Mouse (Mus musculus) lung, postnatal 0 days (tissue): ENCODE results near the gene Ralgapa2. TPM values are rescaled to one million over a fixed set of nuclear protein-coding genes. Genes with fewer than 3 reads are reported as not detected.

Source experiments
- ATAC-seq: fragments of 200-750 bp; cut with Nextera tagmentation; 2 replicates; pipeline ENCODE4 v1.8.0; 2017; ENCODE audit warnings: moderate library complexity
- DNase-seq: peaks from one replicate; pipeline ENCODE4 v3.0.0-alpha.2; 2016; ENCODE audit warnings: low spot score
- H3K27ac ChIP-seq: fragments of 300-500 bp; sonication (generic); 2 replicates; pipeline ENCODE4 v1.5.1; 2014; ENCODE audit warnings: antibody characterized with exemption, mild to moderate bottlenecking, low read length, mixed read lengths
- H3K27me3 ChIP-seq: fragments of 300-500 bp; sonication (generic); replicated peaks from 2 replicates; pipeline ENCODE4 v1.6.1; 2014; ENCODE audit warnings: low read length, mixed read lengths; ENCODE audit not compliant: insufficient read depth
- H3K36me3 ChIP-seq: fragments of 300-500 bp; sonication (generic); 2 replicates; pipeline ENCODE4 v1.6.1; 2014; ENCODE audit warnings: low read length, mixed read lengths; ENCODE audit not compliant: insufficient read depth
- H3K4me1 ChIP-seq: fragments of 300-500 bp; sonication (generic); 2 replicates; pipeline ENCODE4 v1.6.1; 2014; ENCODE audit warnings: antibody characterized with exemption, low read depth, low read length, mixed read lengths; ENCODE audit not compliant: insufficient read depth
- H3K4me2 ChIP-seq: fragments of 300-500 bp; sonication (generic); replicated peaks from 2 replicates; pipeline ENCODE4 v1.6.1; 2014; ENCODE audit warnings: low read depth, mild to moderate bottlenecking, low read length, moderate library complexity, mixed read lengths
- H3K4me3 ChIP-seq: fragments of 300-500 bp; sonication (generic); 2 replicates; pipeline ENCODE4 v1.5.1; 2014; ENCODE audit warnings: low read depth, low read length
- H3K9ac ChIP-seq: fragments of 300-500 bp; sonication (generic); replicated peaks from 2 replicates; pipeline ENCODE4 v1.6.1; 2014; ENCODE audit warnings: low read depth, mild to moderate bottlenecking
- H3K9me3 ChIP-seq: fragments of 300-500 bp; sonication (generic); 2 replicates; pipeline ENCODE4 v1.6.1; 2016; ENCODE audit warnings: low read length, mixed read lengths
- CTCF ChIP-seq: IDR thresholded peaks from 2 replicates; pipeline ENCODE4 v1.5.1; 2016; ENCODE audit warnings: antibody characterized with exemption, mild to moderate bottlenecking
- EP300 ChIP-seq: IDR thresholded peaks from 2 replicates; pipeline ENCODE4 v1.6.1; 2016; ENCODE audit warnings: antibody characterized with exemption, mild to moderate bottlenecking, control low read depth
- WGBS: fragments of 180-500 bp; shearing (Covaris S2); extraction: QIAGEN DNeasy Blood & Tissue Kit; methylation state at CpG from one replicate; pipeline ENCODE4 v1.1.7; 2014; 5-methylcytosine and 5-hydroxymethylcytosine counted together
- polyA plus RNA-seq: library from polyadenylated mRNA; unstranded; fragments of >200 nt; fragmentation: Nextera tagmentation; extraction: Ambion mirVana; gene quantifications from 2 replicates; pipeline ENCODE4 v1.2.1, GENCODE M21; 2015

Gene Ralgapa2
- polyA plus RNA-seq, 1 experiment from 2014 or later, result 9.1 TPM

DNA sequence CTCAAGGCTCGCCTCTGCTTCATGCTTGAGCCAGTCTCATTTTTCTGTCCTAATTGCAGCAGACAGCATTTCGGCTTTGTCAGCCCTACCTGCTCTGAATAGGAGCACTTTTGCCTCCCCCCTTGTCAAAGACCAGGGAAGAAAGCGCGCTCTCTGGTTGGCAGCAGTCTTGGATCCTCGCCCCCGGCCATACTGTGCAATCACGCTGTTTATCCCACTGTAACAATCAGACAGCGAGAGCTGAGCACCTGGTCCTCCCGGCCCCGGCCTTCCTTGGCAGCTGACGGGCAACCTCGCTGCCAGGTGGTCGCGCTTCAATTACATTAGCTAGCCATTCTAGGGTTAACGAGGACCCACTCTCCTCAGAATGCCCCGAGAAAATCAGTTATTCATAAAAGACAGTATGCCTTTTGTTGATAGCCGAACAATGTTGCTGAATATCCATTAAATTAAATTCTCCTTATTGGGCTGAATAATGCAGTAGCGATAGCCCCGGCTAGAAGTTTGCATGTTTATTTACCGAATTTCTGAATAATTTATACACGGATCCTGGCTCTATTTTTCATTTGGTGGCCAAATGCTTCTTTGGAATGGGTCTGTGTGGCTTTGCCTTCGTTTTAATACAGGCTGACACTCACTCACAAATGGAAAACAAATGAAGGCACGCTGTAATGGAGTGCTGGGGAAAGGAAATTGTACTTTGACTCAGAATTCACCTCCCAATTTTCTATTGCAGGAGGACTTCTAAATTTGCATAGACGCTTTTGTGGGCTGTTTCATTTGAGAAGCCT, 232.5 kb downstream of the Ralgapa2 start:
- H3K4me1 ChIP-seq, result no peaks in the 10 kb centered on the region
- TF ChIP-seq CTCF, result no peak
- no peak for TF ChIP-seq EP300
- H3K27me3 ChIP-seq, result no peaks in the 10 kb centered on the region
- no peak overlapping the region for H3K9ac ChIP-seq
- no peak overlapping the region for H3K27ac ChIP-seq
- 74% methylated on average over 24 of the region's 24 CpGs for WGBS
- H3K4me3 ChIP-seq, result no peak overlapping the region
- H3K4me2 ChIP-seq, result no peak overlapping the region
- DNase-seq, result no peak
- ATAC-seq, result no peak
- H3K9me3 ChIP-seq, result no peaks in the 10 kb centered on the region
- no peaks in the 10 kb centered on the region; the same call in 1 of the 2 replicates for H3K36me3 ChIP-seq

DNA sequence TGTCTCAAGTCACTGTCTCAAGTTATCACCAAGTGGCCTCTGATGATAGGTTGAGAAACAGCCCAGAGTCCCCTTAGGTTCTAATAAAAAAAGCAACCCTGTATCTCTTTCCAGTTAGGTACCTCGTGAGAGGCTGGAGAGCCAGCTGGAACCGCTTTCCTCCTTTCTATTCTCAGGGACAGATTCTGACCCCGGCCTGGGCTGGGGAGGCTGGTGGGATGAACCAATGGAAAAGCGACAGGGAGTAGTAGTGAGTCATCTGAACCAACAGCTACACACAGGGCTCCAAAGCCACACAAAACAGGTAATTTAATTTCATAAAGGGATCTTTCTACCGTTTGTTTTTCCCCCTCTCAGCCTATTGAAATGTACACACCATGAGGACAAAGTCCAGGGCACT, 233.8 kb downstream of the Ralgapa2 start:
- 60% methylated on average over 5 of the region's 5 CpGs for whole genome bisulfite sequencing
- H3K27ac ChIP-seq, result no peak overlapping the region
- H3K9me3 ChIP-seq, result no peaks in the 10 kb centered on the region
- ATAC-seq, result no peak
- no peak overlapping the region for H3K4me3 ChIP-seq
- TF ChIP-seq CTCF (no peak), EP300 (no peak)
- H3K4me1 ChIP-seq, result no peaks in the 10 kb centered on the region
- H3K27me3 ChIP-seq, result no peaks in the 10 kb centered on the region
- DNase-seq, result no peak
- H3K9ac ChIP-seq, result no peak overlapping the region
- H3K36me3 ChIP-seq, result no peaks in the 10 kb centered on the region; the same call in 1 of the 2 replicates
- no peak overlapping the region for H3K4me2 ChIP-seq

DNA sequence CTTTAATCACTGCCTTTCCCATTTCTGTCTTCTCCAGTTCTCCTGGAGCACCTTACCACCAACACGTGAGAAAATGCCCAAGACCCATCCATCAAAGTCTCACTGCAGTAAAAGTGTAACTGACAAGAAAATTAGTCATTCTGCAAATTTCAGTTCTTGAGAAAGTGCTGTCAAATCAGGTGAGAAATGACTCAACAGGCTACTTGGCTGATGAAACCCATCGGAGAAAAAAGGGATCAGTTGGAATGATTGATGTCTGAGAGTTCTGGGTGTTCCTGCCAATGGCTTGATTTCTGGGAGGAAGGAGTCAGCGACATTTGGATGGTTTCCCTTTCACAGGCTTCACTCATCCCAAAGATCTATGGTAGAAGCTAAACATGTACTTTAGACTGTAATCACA, 245.6 kb downstream of the Ralgapa2 start:
- TF ChIP-seq CTCF, result no peak
- TF ChIP-seq EP300, result no peak
- no peaks in the 10 kb centered on the region for H3K27me3 ChIP-seq
- no peaks in the 10 kb centered on the region for H3K36me3 ChIP-seq
- no peak overlapping the region for H3K9ac ChIP-seq
- 62% methylated on average over 3 of the region's 3 CpGs for WGBS
- no peak overlapping the region for H3K4me3 ChIP-seq
- no peaks in the 10 kb centered on the region for H3K4me1 ChIP-seq
- DNase-seq, result no peak
- no peak for ATAC-seq
- H3K27ac ChIP-seq, result no peak overlapping the region
- no peak overlapping the region for H3K4me2 ChIP-seq
- no peaks in the 10 kb centered on the region for H3K9me3 ChIP-seq

DNA sequence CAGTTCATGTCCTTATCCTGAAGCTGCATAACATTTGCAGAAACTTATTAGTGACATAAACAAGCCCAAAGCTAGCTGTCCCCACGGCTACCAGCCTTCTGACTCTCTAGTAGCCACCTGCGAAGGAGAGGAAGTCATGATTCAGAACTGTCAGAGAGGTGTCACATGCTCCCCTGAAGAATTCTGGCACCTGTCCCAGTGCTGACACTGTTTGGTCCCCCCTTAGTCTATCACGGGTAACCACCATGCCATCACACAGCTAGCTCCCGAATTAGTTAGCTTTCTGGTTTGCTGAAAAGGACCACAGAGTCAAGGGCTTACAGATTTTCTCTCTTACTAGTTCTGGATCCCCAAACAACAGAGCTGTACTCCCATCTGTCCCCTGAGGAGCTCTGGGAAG, 247.1 kb downstream of the Ralgapa2 start:
- Histone ChIP-seq H3K9ac (no peak overlapping the region), H3K4me1 (no peaks in the 10 kb centered on the region), H3K4me3 (no peak overlapping the region), H3K36me3 (no peaks in the 10 kb centered on the region), H3K27me3 (no peaks in the 10 kb centered on the region), H3K9me3 (no peaks in the 10 kb centered on the region), H3K27ac (no peak overlapping the region), H3K4me2 (no peak overlapping the region)
- TF ChIP-seq CTCF (no peak), EP300 (no peak)
- no peak for ATAC-seq
- DNase-seq, result no peak
- 39% methylated on average over 4 of the region's 4 CpGs for WGBS

DNA sequence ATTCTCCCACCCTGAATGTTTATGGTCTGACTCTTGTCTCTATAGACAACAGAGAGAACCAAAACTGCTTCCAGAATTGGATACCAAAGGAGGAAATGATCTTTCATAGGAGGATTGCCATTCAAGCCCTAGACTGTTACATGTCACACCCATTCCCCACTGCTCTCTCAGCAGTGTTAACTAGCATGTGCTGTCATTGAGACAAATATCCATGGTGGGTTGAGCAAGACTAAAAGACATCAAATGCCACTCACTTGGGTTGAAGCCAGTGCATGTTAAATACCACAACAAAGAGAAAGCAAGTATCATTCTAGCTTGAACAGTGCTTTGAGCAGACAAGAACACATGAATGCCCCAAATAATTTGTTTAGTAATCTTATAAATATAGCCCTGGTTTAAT, 249.2 kb downstream of the Ralgapa2 start:
- Histone ChIP-seq H3K4me2 (no peak overlapping the region), H3K4me1 (no peaks in the 10 kb centered on the region), H3K4me3 (no peak overlapping the region), H3K27ac (no peak overlapping the region), H3K27me3 (no peaks in the 10 kb centered on the region), H3K36me3 (no peaks in the 10 kb centered on the region), H3K9me3 (no peaks in the 10 kb centered on the region), H3K9ac (no peak overlapping the region)
- ATAC-seq (peak; percentile 11; the same call in 1 of the 2 replicates), DNase-seq (peak; percentile 12)
- no peak for TF ChIP-seq EP300
- TF ChIP-seq CTCF, result no peak

DNA sequence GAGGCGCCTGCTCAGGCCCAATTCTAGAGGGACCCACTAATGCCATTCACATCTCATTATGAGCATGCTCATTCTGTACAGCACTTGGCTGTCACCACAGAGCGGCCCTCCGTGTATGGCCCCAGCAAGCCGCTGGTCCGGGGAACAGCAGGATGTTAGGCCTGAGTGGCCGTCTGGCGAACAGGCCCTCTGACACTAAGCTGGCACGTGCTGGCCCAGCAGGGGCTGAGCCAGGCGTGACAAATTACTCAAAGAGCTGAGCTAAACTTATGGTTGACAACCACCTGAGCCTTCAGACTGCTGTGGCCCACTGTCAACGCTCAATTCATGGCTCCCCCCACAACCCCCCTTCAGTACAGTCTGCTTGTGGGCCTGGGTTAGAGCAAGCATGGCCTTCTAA, 249.9 kb downstream of the Ralgapa2 start:
- Histone ChIP-seq H3K4me3 (no peak overlapping the region), H3K9me3 (no peaks in the 10 kb centered on the region), H3K9ac (no peak overlapping the region), H3K36me3 (no peaks in the 10 kb centered on the region), H3K4me2 (no peak overlapping the region), H3K27ac (no peak overlapping the region), H3K27me3 (no peaks in the 10 kb centered on the region), H3K4me1 (no peaks in the 10 kb centered on the region)
- TF ChIP-seq EP300 (no peak), CTCF (no peak)
- WGBS, result 54% methylated on average over 10 of the region's 10 CpGs
- DNase-seq (no peak), ATAC-seq (no peak)
